ENCODE assay signal across 13 mouse cellular contexts in genomic region chr1:35469185-35469753, GRCm38 (mm10).
DNase-seq lines count a peak whose midpoint lies in the region; ATAC-seq and TF ChIP-seq lines count a peak whose summit lies in the region.
"Had no signal": no experiment of that assay in that cellular context is flagged by ENCODE, and none has a peak within 500 bp of the region (broad histone marks: within the 10 kb centered on the region; RNA-seq: fewer than 3 reads in every experiment).

No protein-coding gene starts in this region.

- TF ChIP-seq CTCF in brain, embryonic 14.5 days (IDR thresholded peaks at IDR 0.05; ENCODE audit: borderline replicate concordance, extremely low read depth, insufficient read depth, insufficient read length), result no peak

- no peaks in the 10 kb centered on the region for H3K36me3 ChIP-seq in embryonic facial prominence, embryonic 11.5 days (replicated peaks; ENCODE audit: control insufficient read depth, insufficient read depth, low read depth, low read length)
- H3K36me3 ChIP-seq in embryonic facial prominence, embryonic 10.5 days (replicated peaks), result no peaks in the 10 kb centered on the region
- no peaks in the 10 kb centered on the region for H3K36me3 ChIP-seq in forebrain, embryonic 16.5 days (ENCODE audit: control insufficient read depth, insufficient read depth)
- no peaks in the 10 kb centered on the region for H3K36me3 ChIP-seq in liver, embryonic 11.5 days (ENCODE audit: control insufficient read depth, insufficient read depth, low read length)
- H3K36me3 ChIP-seq: heart, embryonic 12.5 days; liver, embryonic 12.5 days had no signal

- TF ChIP-seq POLR2A in brain, embryonic 14.5 days (IDR thresholded peaks at IDR 0.05; ENCODE audit: borderline replicate concordance, extremely low read depth, insufficient read depth, insufficient read length, poor library complexity, severe bottlenecking), result no peak

- H3K9me3 ChIP-seq in embryonic facial prominence, embryonic 11.5 days (replicated peaks; ENCODE audit: control insufficient read depth, low read length), result no peaks in the 10 kb centered on the region
- H3K9me3 ChIP-seq in embryonic facial prominence, embryonic 10.5 days, result peaks cover 14% of the 10 kb centered on the region
- peaks cover 6% of the 10 kb centered on the region; the same call in 1 of the 2 replicates for H3K9me3 ChIP-seq in forebrain, embryonic 16.5 days (ENCODE audit: control insufficient read depth, low read length)
- peaks cover 9% of the 10 kb centered on the region for H3K9me3 ChIP-seq in liver, embryonic 11.5 days (ENCODE audit: control insufficient read depth, low read length)

- no peaks in the 10 kb centered on the region for H3K27me3 ChIP-seq in embryonic facial prominence, embryonic 11.5 days (ENCODE audit: control insufficient read depth, insufficient read depth, low read length)
- H3K27me3 ChIP-seq in embryonic facial prominence, embryonic 10.5 days (replicated peaks; ENCODE audit: low read depth, poor library complexity, severe bottlenecking), result no peaks in the 10 kb centered on the region
- no peaks in the 10 kb centered on the region for H3K27me3 ChIP-seq in forebrain, embryonic 16.5 days (replicated peaks; ENCODE audit: control insufficient read depth, insufficient read depth, low read length)
- H3K27me3 ChIP-seq in liver, embryonic 11.5 days (replicated peaks; ENCODE audit: control insufficient read depth, insufficient read depth, low read length), result no peaks in the 10 kb centered on the region
- H3K27me3 ChIP-seq: heart, embryonic 12.5 days; liver, embryonic 12.5 days had no signal

- no peaks in the 10 kb centered on the region for H3K4me1 ChIP-seq in embryonic facial prominence, embryonic 11.5 days (ENCODE audit: control insufficient read depth, insufficient read depth, low read length)
- H3K4me1 ChIP-seq in embryonic facial prominence, embryonic 10.5 days, result no peaks in the 10 kb centered on the region
- H3K4me1 ChIP-seq in forebrain, embryonic 16.5 days (replicated peaks; ENCODE audit: control insufficient read depth, insufficient read depth, low read length), result no peaks in the 10 kb centered on the region
- H3K4me1 ChIP-seq in liver, embryonic 11.5 days (replicated peaks; ENCODE audit: control insufficient read depth, insufficient read depth, low read length), result no peaks in the 10 kb centered on the region
- H3K4me1 ChIP-seq: heart, embryonic 12.5 days; liver, embryonic 12.5 days had no signal

- peak; percentile 6 for DNase-seq in embryonic facial prominence, embryonic 11.5 days (ENCODE audit: low spot score)
- DNase-seq in embryonic facial prominence, embryonic 10.5 days (ENCODE audit: low spot score), result no peak
- DNase-seq in brain, embryonic 14.5 days (ENCODE audit: low read depth), result peak; percentile 72
- DNase-seq in lung, postnatal 25 days (ENCODE audit: low spot score), result peak; percentile 4
- no peak for DNase-seq in frontal cortex, postnatal 10 days (ENCODE audit: low spot score in 2 of 2)
- no peak for DNase-seq in liver, embryonic 11.5 days (ENCODE audit: low spot score)
- DNase-seq: cerebellum, adult 18-20 months; kidney, postnatal 36 days had no signal

- no peak overlapping the region for H3K4me3 ChIP-seq in embryonic facial prominence, embryonic 11.5 days (ENCODE audit: low read depth, low read length)
- no peak overlapping the region for H3K4me3 ChIP-seq in embryonic facial prominence, embryonic 10.5 days
- H3K4me3 ChIP-seq in forebrain, embryonic 16.5 days (replicated peaks; ENCODE audit: low read length), result no peak overlapping the region
- H3K4me3 ChIP-seq in liver, embryonic 11.5 days (ENCODE audit: low read depth, low read length), result no peak overlapping the region
- H3K4me3 ChIP-seq: heart, embryonic 12.5 days; liver, embryonic 12.5 days had no signal

- ATAC-seq in embryonic facial prominence, embryonic 11.5 days (replicated peaks; ENCODE audit: insufficient number of reproducible peaks, low FRiP score, low TSS enrichment, low read depth), result no peak
- ATAC-seq in forebrain, embryonic 16.5 days, result peak; percentile 78
- ATAC-seq in megakaryocyte, adult 5-6 weeks (ENCODE audit: poor library complexity, severe bottlenecking), result no peak
- no peak for ATAC-seq in liver, embryonic 11.5 days (replicated peaks; ENCODE audit: low FRiP score)
- ATAC-seq: liver, embryonic 12.5 days had no signal

- no peak overlapping the region for H3K4me2 ChIP-seq in embryonic facial prominence, embryonic 11.5 days (ENCODE audit: low read depth, low read length)
- H3K4me2 ChIP-seq in forebrain, embryonic 16.5 days (ENCODE audit: low read length), result no peak overlapping the region
- no peak overlapping the region for H3K4me2 ChIP-seq in liver, embryonic 11.5 days
- H3K4me2 ChIP-seq: heart, embryonic 12.5 days; liver, embryonic 12.5 days had no signal

- H3K27ac ChIP-seq in embryonic facial prominence, embryonic 11.5 days (replicated peaks; ENCODE audit: low read depth, low read length), result no peak overlapping the region
- H3K27ac ChIP-seq in embryonic facial prominence, embryonic 10.5 days (replicated peaks), result no peak overlapping the region
- H3K27ac ChIP-seq in forebrain, embryonic 16.5 days (ENCODE audit: low read length), result no peak overlapping the region
- H3K27ac ChIP-seq in liver, embryonic 11.5 days (ENCODE audit: low read depth, low read length), result no peak overlapping the region
- H3K27ac ChIP-seq: liver, embryonic 12.5 days; stomach, postnatal 0 days had no signal

- no peak overlapping the region for H3K9ac ChIP-seq in embryonic facial prominence, embryonic 11.5 days (replicated peaks; ENCODE audit: low read length)
- H3K9ac ChIP-seq in forebrain, embryonic 16.5 days (replicated peaks; ENCODE audit: low read depth, low read length), result no peak overlapping the region
- H3K9ac ChIP-seq in liver, embryonic 11.5 days (ENCODE audit: low read depth, low read length), result no peak overlapping the region
- H3K9ac ChIP-seq: heart, embryonic 12.5 days; liver, embryonic 12.5 days had no signal

- 67% methylated on average over 4 of the region's 4 CpGs for WGBS in embryonic facial prominence, embryonic 11.5 days
- WGBS in embryonic facial prominence, embryonic 10.5 days, result 72% methylated on average over 4 of the region's 4 CpGs
- WGBS in forebrain, embryonic 16.5 days, result 30% methylated on average over 4 of the region's 4 CpGs
- 75% methylated on average over 4 of the region's 4 CpGs for WGBS in liver, embryonic 11.5 days

Comparison
In these comparisons a context has a peak if more than half of its experiments do, and no peak if none do; other contexts are left out.
1. DNase-seq: peak in embryonic facial prominence, embryonic 11.5 days (single experiment), brain, embryonic 14.5 days (single experiment) and lung, postnatal 25 days (single experiment); none in embryonic facial prominence, embryonic 10.5 days (single experiment), frontal cortex, postnatal 10 days (0 of 2) and liver, embryonic 11.5 days (single experiment).